Comparison of ENCODE assay signal across 26 mouse cellular contexts in the genomic region with DNA sequence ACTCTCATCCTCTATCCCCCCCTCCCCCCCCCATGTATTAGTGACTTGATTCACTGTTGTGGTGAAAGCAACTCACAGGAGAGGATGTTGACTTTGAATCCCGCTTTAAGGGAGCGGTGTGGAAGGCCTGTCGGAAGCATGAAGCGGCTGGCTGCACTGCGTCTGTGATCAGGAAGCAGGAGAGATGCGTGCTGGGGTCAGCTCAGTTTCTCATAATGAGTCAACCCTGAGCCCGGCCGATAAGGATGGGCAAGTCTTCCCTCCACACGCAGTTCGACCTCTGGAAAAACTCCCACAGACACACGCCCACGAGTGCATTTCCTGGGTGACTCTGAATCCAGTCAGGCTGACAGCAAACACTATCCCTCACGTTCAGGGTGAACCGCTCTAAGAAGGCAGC.
DNase-seq lines count a peak whose midpoint lies in the region; ATAC-seq and TF ChIP-seq lines count a peak whose summit lies in the region.
"Had no signal": no experiment of that assay in that cellular context is flagged by ENCODE, and none has a peak within 500 bp of the region (broad histone marks: within the 10 kb centered on the region; RNA-seq: fewer than 3 reads in every experiment).

No protein-coding gene starts in this region.

- TF ChIP-seq CTCF in forebrain, postnatal 0 days (IDR thresholded peaks at IDR 0.05; ENCODE audit: low read depth), result no peak
- no peak for TF ChIP-seq CTCF in intestine, postnatal 0 days (IDR thresholded peaks at IDR 0.05; ENCODE audit: low read depth)
- TF ChIP-seq CTCF in cerebellum, adult 2 months (IDR thresholded peaks at IDR 0.05; ENCODE audit: borderline replicate concordance, insufficient read depth, low read depth, low read length), result no peak

- peak overlapping the region; percentile 8; the same call in 1 of the 2 replicates for H3K9ac ChIP-seq in forebrain, embryonic 13.5 days
- no peak overlapping the region for H3K9ac ChIP-seq in forebrain, postnatal 0 days
- peak overlapping the region; percentile 20; the same call in 1 of the 2 replicates for H3K9ac ChIP-seq in intestine, embryonic 16.5 days (ENCODE audit: low read depth, low read length)
- no peak overlapping the region for H3K9ac ChIP-seq in intestine, embryonic 15.5 days
- H3K9ac ChIP-seq in intestine, postnatal 0 days (ENCODE audit: low read depth, low read length), result no peak overlapping the region
- H3K9ac ChIP-seq: embryonic facial prominence, embryonic 13.5 days; limb, embryonic 13.5 days; liver, embryonic 12.5 days had no signal

- H3K4me3 ChIP-seq in forebrain, embryonic 13.5 days, result no peak overlapping the region
- no peak overlapping the region for H3K4me3 ChIP-seq in forebrain, postnatal 0 days (ENCODE audit: low read depth, low read length)
- no peak overlapping the region for H3K4me3 ChIP-seq in intestine, embryonic 16.5 days (ENCODE audit: low read length)
- no peak overlapping the region for H3K4me3 ChIP-seq in intestine, embryonic 15.5 days (replicated peaks)
- H3K4me3 ChIP-seq in intestine, postnatal 0 days (ENCODE audit: low read depth, low read length), result no peak overlapping the region
- no peak overlapping the region for H3K4me3 ChIP-seq in cerebellum, adult 2 months (replicated peaks; ENCODE audit: insufficient read depth, low read depth, low read length)
- H3K4me3 ChIP-seq: embryonic facial prominence, embryonic 13.5 days; erythroblast, embryonic 14.5 days; heart, adult 2 months; limb, embryonic 13.5 days; liver, embryonic 12.5 days; midbrain, embryonic 10.5 days had no signal

- WGBS in forebrain, embryonic 13.5 days, result 79% methylated on average over 14 of the region's 14 CpGs
- 77% methylated on average over 14 of the region's 14 CpGs for WGBS in forebrain, postnatal 0 days
- 42% methylated on average over 14 of the region's 14 CpGs for WGBS in intestine, embryonic 16.5 days
- WGBS in intestine, embryonic 15.5 days, result 39% methylated on average over 14 of the region's 14 CpGs
- 35% methylated on average over 14 of the region's 14 CpGs for WGBS in intestine, postnatal 0 days
- 97% methylated on average over 14 of the region's 14 CpGs for WGBS in cerebellum, adult 2 months

- no peaks in the 10 kb centered on the region for H3K9me3 ChIP-seq in forebrain, embryonic 13.5 days (replicated peaks)
- no peaks in the 10 kb centered on the region for H3K9me3 ChIP-seq in forebrain, postnatal 0 days (ENCODE audit: low read length)
- H3K9me3 ChIP-seq in intestine, embryonic 16.5 days (ENCODE audit: control insufficient read depth, low read length), result no peaks in the 10 kb centered on the region
- no peaks in the 10 kb centered on the region for H3K9me3 ChIP-seq in intestine, embryonic 15.5 days
- no peaks in the 10 kb centered on the region for H3K9me3 ChIP-seq in intestine, postnatal 0 days (ENCODE audit: control insufficient read depth)
- H3K9me3 ChIP-seq: embryonic facial prominence, embryonic 13.5 days; limb, embryonic 13.5 days; liver, embryonic 12.5 days; midbrain, embryonic 10.5 days had no signal

- DNase-seq in forebrain, postnatal 0 days, result no peak
- DNase-seq in CD4-positive helper T cell, adult 2 months (ENCODE audit: low read depth, low spot score), result peak; percentile 59
- no peak for DNase-seq in spleen, adult 12 weeks (ENCODE audit: low spot score)
- no peak for DNase-seq in cerebellum, adult 2 months
- DNase-seq: adrenal gland, postnatal 10 days; cerebellum, adult 8-10 months; cerebellum, postnatal 36 days; embryo, embryonic 11 days; gastrocnemius, postnatal 36 days; heart, adult 2 months; heart, postnatal 36 days; lung, adult 18-20 months; lung, postnatal 10 days; right cerebral cortex, postnatal 25 days; thymus, postnatal 14 days had no signal

- no peak overlapping the region for H3K4me2 ChIP-seq in forebrain, embryonic 13.5 days
- no peak overlapping the region for H3K4me2 ChIP-seq in forebrain, postnatal 0 days (ENCODE audit: low read depth)
- 0 out of 2 replicates have a peak overlapping the region, but pooled peaks have one; percentile 12 for H3K4me2 ChIP-seq in intestine, embryonic 16.5 days (ENCODE audit: low read depth, low read length)
- H3K4me2 ChIP-seq in intestine, embryonic 15.5 days (replicated peaks), result no peak overlapping the region
- H3K4me2 ChIP-seq in intestine, postnatal 0 days (replicated peaks; ENCODE audit: low read depth), result 0 out of 2 replicates have a peak overlapping the region, but pooled peaks have one; percentile 9
- H3K4me2 ChIP-seq: embryonic facial prominence, embryonic 13.5 days; limb, embryonic 13.5 days; liver, embryonic 12.5 days had no signal

- H3K27ac ChIP-seq in forebrain, embryonic 13.5 days, result no peak overlapping the region; the same call in none of the 2 replicates
- no peak overlapping the region for H3K27ac ChIP-seq in forebrain, postnatal 0 days (ENCODE audit: low read depth, low read length)
- H3K27ac ChIP-seq in intestine, embryonic 16.5 days (ENCODE audit: low read length), result no peak overlapping the region
- no peak overlapping the region for H3K27ac ChIP-seq in intestine, embryonic 15.5 days
- H3K27ac ChIP-seq in intestine, postnatal 0 days (ENCODE audit: low read depth, low read length), result no peak overlapping the region
- no peak overlapping the region for H3K27ac ChIP-seq in cerebellum, adult 2 months (ENCODE audit: insufficient read depth, low read length)
- H3K27ac ChIP-seq: embryonic facial prominence, embryonic 13.5 days; heart, adult 2 months; limb, embryonic 13.5 days; liver, embryonic 12.5 days had no signal

- no peaks in the 10 kb centered on the region for H3K36me3 ChIP-seq in forebrain, embryonic 13.5 days (ENCODE audit: poor library complexity, severe bottlenecking)
- H3K36me3 ChIP-seq in forebrain, postnatal 0 days (ENCODE audit: insufficient read depth), result no peaks in the 10 kb centered on the region
- H3K36me3 ChIP-seq in intestine, embryonic 16.5 days (ENCODE audit: control insufficient read depth, insufficient read depth, low read length), result no peaks in the 10 kb centered on the region
- no peaks in the 10 kb centered on the region for H3K36me3 ChIP-seq in intestine, embryonic 15.5 days
- no peaks in the 10 kb centered on the region for H3K36me3 ChIP-seq in intestine, postnatal 0 days (ENCODE audit: control insufficient read depth, insufficient read depth)
- H3K36me3 ChIP-seq: embryonic facial prominence, embryonic 13.5 days; G1E; limb, embryonic 13.5 days; liver, embryonic 12.5 days; midbrain, embryonic 10.5 days had no signal

- no peak for ATAC-seq in forebrain, embryonic 13.5 days
- ATAC-seq in forebrain, postnatal 0 days, result no peak
- ATAC-seq in intestine, embryonic 16.5 days, result no peak
- ATAC-seq in intestine, embryonic 15.5 days, result no peak; the same call in 1 of the 2 replicates
- ATAC-seq in intestine, postnatal 0 days, result peak; percentile 32
- ATAC-seq: liver, embryonic 12.5 days had no signal

- H3K27me3 ChIP-seq in forebrain, embryonic 13.5 days, result no peaks in the 10 kb centered on the region
- no peaks in the 10 kb centered on the region for H3K27me3 ChIP-seq in forebrain, postnatal 0 days (ENCODE audit: insufficient read depth, low read length)
- no peaks in the 10 kb centered on the region for H3K27me3 ChIP-seq in intestine, embryonic 16.5 days (replicated peaks; ENCODE audit: control insufficient read depth, insufficient read depth, low read length)
- no peaks in the 10 kb centered on the region for H3K27me3 ChIP-seq in intestine, embryonic 15.5 days (replicated peaks)
- no peaks in the 10 kb centered on the region for H3K27me3 ChIP-seq in intestine, postnatal 0 days (replicated peaks; ENCODE audit: control insufficient read depth, insufficient read depth, low read length)
- no peaks in the 10 kb centered on the region for H3K27me3 ChIP-seq in cerebellum, adult 2 months (ENCODE audit: control insufficient read depth, insufficient read depth, low read length)
- H3K27me3 ChIP-seq: CH12.LX; embryonic facial prominence, embryonic 13.5 days; limb, embryonic 13.5 days had no signal

- no peak for TF ChIP-seq POLR2A in cerebellum, adult 2 months (IDR thresholded peaks at IDR 0.05; ENCODE audit: borderline replicate concordance, insufficient read depth, low read length)

- H3K4me1 ChIP-seq in forebrain, embryonic 13.5 days, result peaks cover 90% of the 10 kb centered on the region
- peaks cover 6% of the 10 kb centered on the region; the same call in 1 of the 2 replicates for H3K4me1 ChIP-seq in forebrain, postnatal 0 days (ENCODE audit: insufficient read depth)
- H3K4me1 ChIP-seq in intestine, embryonic 16.5 days (ENCODE audit: control insufficient read depth, insufficient read depth, low read length), result peaks cover 9% of the 10 kb centered on the region
- H3K4me1 ChIP-seq in intestine, embryonic 15.5 days (replicated peaks), result peaks cover 15% of the 10 kb centered on the region; the same call in 1 of the 2 replicates
- 0 out of 2 replicates have a peak, but pooled peaks cover 3% of the 10 kb centered on the region for H3K4me1 ChIP-seq in intestine, postnatal 0 days (replicated peaks; ENCODE audit: control insufficient read depth, insufficient read depth, low read length)
- H3K4me1 ChIP-seq in cerebellum, adult 2 months (ENCODE audit: control insufficient read depth, insufficient read depth, low read length), result peaks cover 28% of the 10 kb centered on the region

Comparison
In these comparisons a context has a peak if more than half of its experiments do, and no peak if none do; other contexts are left out.
1. H3K4me2 ChIP-seq: peak in intestine, embryonic 16.5 days (single experiment) and intestine, postnatal 0 days (single experiment); none in forebrain, embryonic 13.5 days (single experiment), forebrain, postnatal 0 days (single experiment) and intestine, embryonic 15.5 days (single experiment).
2. H3K9ac ChIP-seq: peak in forebrain, embryonic 13.5 days (single experiment) and intestine, embryonic 16.5 days (single experiment); none in forebrain, postnatal 0 days (single experiment), intestine, embryonic 15.5 days (single experiment) and intestine, postnatal 0 days (single experiment).